Mouse (Mus musculus) hindbrain, embryonic 16.5 days (tissue): ENCODE measurements around the gene Pdlim1. TPM values are rescaled to one million over a fixed set of nuclear protein-coding genes. Genes with fewer than 3 reads are reported as not detected.
A peak's percentile ranks its signal among the peaks of the same experiment; 100 is the strongest.

Experiments
- ATAC-seq: fragments of 200-750 bp; cut with Nextera tagmentation; 2 replicates; pipeline ENCODE4 v1.8.0; 2017; ENCODE audit warnings: moderate TSS enrichment, moderate library complexity
- H3K27ac ChIP-seq: fragments of 300-500 bp; sonication (generic); 2 replicates; pipeline ENCODE4 v1.5.1; 2014; ENCODE audit warnings: low read depth, mild to moderate bottlenecking, control low read depth, low read length, moderate library complexity
- H3K27me3 ChIP-seq: fragments of 300-500 bp; sonication (generic); replicated peaks from 2 replicates; pipeline ENCODE4 v1.6.1; 2014; ENCODE audit warnings: low read length; ENCODE audit not compliant: control insufficient read depth, insufficient read depth
- H3K36me3 ChIP-seq: fragments of 300-500 bp; sonication (generic); 2 replicates; pipeline ENCODE4 v1.6.1; 2014; ENCODE audit warnings: mild to moderate bottlenecking, low read length, moderate library complexity, mixed read lengths; ENCODE audit not compliant: control insufficient read depth, insufficient read depth
- H3K4me1 ChIP-seq: fragments of 300-500 bp; sonication (generic); 2 replicates; pipeline ENCODE4 v1.6.1; 2014; ENCODE audit warnings: low read depth, low read length; ENCODE audit not compliant: control insufficient read depth, insufficient read depth
- H3K4me2 ChIP-seq: fragments of 300-500 bp; sonication (generic); 2 replicates; pipeline ENCODE4 v1.6.1; 2014; ENCODE audit warnings: mild to moderate bottlenecking, low read length, control low read depth, moderate library complexity
- H3K4me3 ChIP-seq: fragments of 300-500 bp; sonication (generic); 2 replicates; pipeline ENCODE4 v1.5.1; 2014; ENCODE audit warnings: mild to moderate bottlenecking, low read length, control low read depth, moderate library complexity
- H3K9ac ChIP-seq: fragments of 300-500 bp; sonication (generic); 2 replicates; pipeline ENCODE4 v1.6.1; 2014; ENCODE audit warnings: low read depth, mild to moderate bottlenecking, control low read depth, low read length, moderate library complexity
- H3K9me3 ChIP-seq: fragments of 300-500 bp; sonication (generic); 2 replicates; pipeline ENCODE4 v1.6.1; 2014; ENCODE audit warnings: mild to moderate bottlenecking, low read length, moderate library complexity; ENCODE audit not compliant: control insufficient read depth
- WGBS: fragments of 180-500 bp; shearing (Covaris S2); extraction: QIAGEN DNeasy Blood & Tissue Kit; methylation state at CpG from one replicate; pipeline ENCODE4 v1.1.7; 2014; 5-methylcytosine and 5-hydroxymethylcytosine counted together
- polyA plus RNA-seq: library from polyadenylated mRNA; unstranded; fragments of >200 nt; fragmentation: Nextera tagmentation; extraction: Ambion mirVana; gene quantifications from 2 replicates; pipeline ENCODE4 v1.2.1, GENCODE M21; 2015

The Pdlim1 gene
- polyA plus RNA-seq, 1 experiment from 2014 or later, result 9.9 TPM

GRCm38 (mm10) chr19:40272674-40273073 lies 1.0 kb upstream of the Pdlim1 start:
- no peak for ATAC-seq
- H3K9me3 ChIP-seq, result peaks cover 3% of the 10 kb centered on the region; the same call in 1 of the 2 replicates
- no peak overlapping the region for H3K4me3 ChIP-seq
- 13% methylated on average over 13 of the region's 13 CpGs for WGBS
- H3K36me3 ChIP-seq, result no peaks in the 10 kb centered on the region
- H3K4me1 ChIP-seq, result peaks cover 9% of the 10 kb centered on the region
- H3K4me2 ChIP-seq, result no peak overlapping the region
- H3K27ac ChIP-seq, result no peak overlapping the region
- H3K9ac ChIP-seq, result no peak overlapping the region
- peaks cover 26% of the 10 kb centered on the region for H3K27me3 ChIP-seq

GRCm38 (mm10) chr19:40270351-40271307 lies 1.0 kb downstream of the Pdlim1 start:
- H3K27ac ChIP-seq, result no peak overlapping the region
- peak; percentile 58 for ATAC-seq
- H3K4me1 ChIP-seq, result peaks cover 9% of the 10 kb centered on the region
- H3K36me3 ChIP-seq, result no peaks in the 10 kb centered on the region
- H3K4me3 ChIP-seq, result peak overlapping the region; percentile 62
- no peaks in the 10 kb centered on the region for H3K9me3 ChIP-seq
- H3K27me3 ChIP-seq, result peaks cover 26% of the 10 kb centered on the region
- peak overlapping the region; percentile 65 for H3K9ac ChIP-seq
- H3K4me2 ChIP-seq, result peak overlapping the region; percentile 100
- WGBS, result 8% methylated on average over 62 of the region's 63 CpGs

GRCm38 (mm10) chr19:40269526-40269925 lies 2.1 kb downstream of the Pdlim1 start:
- Histone ChIP-seq H3K36me3 (no peaks in the 10 kb centered on the region), H3K9me3 (no peaks in the 10 kb centered on the region), H3K4me1 (peaks cover 9% of the 10 kb centered on the region), H3K27ac (no peak overlapping the region), H3K9ac (no peak overlapping the region), H3K4me3 (no peak overlapping the region), H3K4me2 (no peak overlapping the region), H3K27me3 (peaks cover 26% of the 10 kb centered on the region)
- ATAC-seq, result no peak
- WGBS, result 68% methylated on average over 5 of the region's 5 CpGs

- Histone ChIP-seq H3K4me1 (peaks cover 9% of the 10 kb centered on the region), H3K4me3 (no peak overlapping the region), H3K9me3 (no peaks in the 10 kb centered on the region), H3K27me3 (peaks cover 26% of the 10 kb centered on the region), H3K36me3 (no peaks in the 10 kb centered on the region), H3K27ac (no peak overlapping the region), H3K4me2 (no peak overlapping the region), H3K9ac (no peak overlapping the region)
- no peak for ATAC-seq
- WGBS, result 80% methylated on average over 3 of the region's 3 CpGs
Observed at GRCm38 (mm10) chr19:40268493-40268892, 3.1 kb downstream of the Pdlim1 start.

GRCm38 (mm10) chr19:40267380-40267779 lies 4.3 kb downstream of the Pdlim1 start:
- Histone ChIP-seq H3K9me3 (no peaks in the 10 kb centered on the region), H3K27ac (no peak overlapping the region), H3K27me3 (peaks cover 20% of the 10 kb centered on the region), H3K36me3 (no peaks in the 10 kb centered on the region), H3K9ac (no peak overlapping the region), H3K4me3 (no peak overlapping the region), H3K4me1 (peaks cover 9% of the 10 kb centered on the region), H3K4me2 (no peak overlapping the region)
- no peak for ATAC-seq
- 96% methylated on average over 1 of the region's 1 CpGs for WGBS

GRCm38 (mm10) chr19:40259485-40259884 lies 12.2 kb downstream of the Pdlim1 start:
- H3K27ac ChIP-seq, result no peak overlapping the region
- H3K4me1 ChIP-seq, result no peaks in the 10 kb centered on the region
- H3K4me3 ChIP-seq, result no peak overlapping the region
- H3K27me3 ChIP-seq, result no peaks in the 10 kb centered on the region
- no peak overlapping the region for H3K9ac ChIP-seq
- no peak for ATAC-seq
- H3K36me3 ChIP-seq, result no peaks in the 10 kb centered on the region
- no peaks in the 10 kb centered on the region for H3K9me3 ChIP-seq
- H3K4me2 ChIP-seq, result no peak overlapping the region
- 100% methylated on average over 1 of the region's 1 CpGs for WGBS

- no peaks in the 10 kb centered on the region for H3K4me1 ChIP-seq
- H3K4me2 ChIP-seq, result no peak overlapping the region
- 73% methylated on average over 4 of the region's 4 CpGs for WGBS
- H3K9me3 ChIP-seq, result no peaks in the 10 kb centered on the region
- ATAC-seq, result no peak
- H3K36me3 ChIP-seq, result no peaks in the 10 kb centered on the region
- H3K27me3 ChIP-seq, result no peaks in the 10 kb centered on the region
- H3K4me3 ChIP-seq, result no peak overlapping the region
- no peak overlapping the region for H3K27ac ChIP-seq
- H3K9ac ChIP-seq, result no peak overlapping the region
Observed at GRCm38 (mm10) chr19:40257396-40257795, 14.2 kb downstream of the Pdlim1 start.

GRCm38 (mm10) chr19:40256376-40257050 lies 15.1 kb downstream of the Pdlim1 start:
- no peaks in the 10 kb centered on the region for H3K36me3 ChIP-seq
- H3K27ac ChIP-seq, result no peak overlapping the region
- no peaks in the 10 kb centered on the region for H3K27me3 ChIP-seq
- H3K4me3 ChIP-seq, result no peak overlapping the region
- H3K4me1 ChIP-seq, result no peaks in the 10 kb centered on the region
- ATAC-seq, result no peak
- no peak overlapping the region for H3K4me2 ChIP-seq
- no peak overlapping the region for H3K9ac ChIP-seq
- H3K9me3 ChIP-seq, result no peaks in the 10 kb centered on the region
- WGBS, result 80% methylated on average over 2 of the region's 2 CpGs

GRCm38 (mm10) chr19:40255561-40255960 lies 16.1 kb downstream of the Pdlim1 start:
- H3K4me2 ChIP-seq, result no peak overlapping the region
- H3K4me3 ChIP-seq, result no peak overlapping the region
- ATAC-seq, result no peak
- no peaks in the 10 kb centered on the region for H3K27me3 ChIP-seq
- no peaks in the 10 kb centered on the region for H3K9me3 ChIP-seq
- WGBS, result 89% methylated on average over 1 of the region's 1 CpGs
- no peaks in the 10 kb centered on the region for H3K4me1 ChIP-seq
- no peak overlapping the region for H3K9ac ChIP-seq
- H3K27ac ChIP-seq, result no peak overlapping the region
- no peaks in the 10 kb centered on the region for H3K36me3 ChIP-seq
